Mouse (Mus musculus) heart, adult 2 months (tissue): ENCODE results near the gene Ptpro. TPM values are rescaled to one million over a fixed set of nuclear protein-coding genes. Genes with fewer than 3 reads are reported as not detected.

Experiments
- DNase-seq, 2 experiments: peaks; one replicate each; pipeline ENCODE4 v3.0.0; 2021
- H3K27ac ChIP-seq: fragments of 200-600 bp; 2 replicates; pipeline ENCODE4 v1.8.1; 2022
- H3K27me3 ChIP-seq: fragments of 200-500 bp; 2 replicates; pipeline ENCODE4 v1.6.1; 2012; ENCODE audit warnings: mild to moderate bottlenecking, low read length, inconsistent platforms, mixed read lengths; ENCODE audit not compliant: control insufficient read depth, insufficient read depth
- H3K36me3 ChIP-seq: fragments of 200-500 bp; 2 replicates; pipeline ENCODE4 v1.6.1; 2012; ENCODE audit warnings: low read length, inconsistent platforms; ENCODE audit not compliant: control insufficient read depth, insufficient read depth
- H3K4me1 ChIP-seq: fragments of 200-500 bp; 2 replicates; pipeline ENCODE4 v1.6.1; 2011; ENCODE audit warnings: low read length; ENCODE audit not compliant: control insufficient read depth, insufficient read depth
- H3K4me3 ChIP-seq: fragments of 200-600 bp; 2 replicates; pipeline ENCODE4 v1.8.1; 2022
- H3K79me2 ChIP-seq: fragments of 200-500 bp; replicated peaks from 2 replicates; pipeline ENCODE4 v1.6.1; 2012; ENCODE audit warnings: mild to moderate bottlenecking, inconsistent platforms, low read length, moderate library complexity, mixed read lengths; ENCODE audit not compliant: control insufficient read depth, insufficient read depth
- H3K9ac ChIP-seq: fragments of 200-500 bp; 2 replicates; pipeline ENCODE4 v1.6.1; 2012; ENCODE audit warnings: low read depth, mild to moderate bottlenecking, control low read depth, inconsistent platforms, low read length, mixed read lengths
- CTCF ChIP-seq: fragments of 200-600 bp; IDR thresholded peaks from 2 replicates; pipeline ENCODE4 v1.8.1; 2022; ENCODE audit warnings: antibody characterized with exemption, mild to moderate bottlenecking, moderate library complexity
- EP300 ChIP-seq: fragments of 200-500 bp; IDR thresholded peaks from 2 replicates; pipeline ENCODE4 v1.6.1; 2011; ENCODE audit warnings: low read depth, low read length, control low read depth; ENCODE audit not compliant: insufficient read depth
- POLR2A ChIP-seq: fragments of 200-500 bp; IDR thresholded peaks from 2 replicates; pipeline ENCODE4 v1.6.1; 2011; ENCODE audit warnings: mild to moderate bottlenecking, low read depth, low read length, control low read depth; ENCODE audit not compliant: insufficient read depth
- WGBS: fragments of 180-500 bp; shearing (Covaris S2); methylation state at CpG from one replicate; pipeline ENCODE4 v1.1.7; 2018; 5-methylcytosine and 5-hydroxymethylcytosine counted together
- intact Hi-C: fragments of 180-260 bp; cut with DNase I; formaldehyde crosslinking; loops from one replicate; pipeline ENCODE4 v1.15.1; 2025
- polyA plus RNA-seq: library from polyadenylated mRNA; depleted of rRNA; stranded (reverse); fragments of >200 nt; gene quantifications from 2 replicates; pipeline ENCODE4 v1.2.3, GENCODE M21; 2012; rRNA removed
- total RNA-seq, 2 experiments: library from RNA; stranded (reverse); gene quantifications; 2 replicates each; pipeline ENCODE4 v1.2.3; 2021

The Ptpro gene
- total and polyA plus RNA-seq, 3 experiments, result 2.0 to 5.1 (median 2.0) TPM

DNA sequence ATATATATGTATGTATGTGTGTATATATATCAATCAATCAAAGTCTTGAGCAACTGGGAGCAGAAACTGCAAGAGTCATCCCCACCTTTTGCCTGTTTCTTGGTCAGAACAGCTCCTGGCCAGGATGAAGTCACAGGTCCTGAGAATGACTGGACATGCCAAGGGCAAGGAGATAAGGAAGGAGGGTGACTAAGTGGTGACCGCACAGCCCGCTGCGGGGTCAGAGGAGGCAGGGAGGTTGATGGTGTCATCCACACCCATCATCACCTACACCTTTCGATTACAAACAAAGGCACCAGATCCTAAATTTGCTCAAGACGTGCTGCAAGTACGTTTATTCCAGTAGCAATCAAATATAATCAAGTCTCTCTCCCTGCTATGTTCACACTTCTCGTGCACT lies 254.4 kb downstream of the Ptpro start:
- H3K4me1 ChIP-seq, result no peaks in the 10 kb centered on the region
- no peak for DNase-seq
- H3K4me3 ChIP-seq, result no peak overlapping the region
- TF ChIP-seq EP300 (no peak), POLR2A (no peak), CTCF (no peak)
- 81% methylated on average over 7 of the region's 7 CpGs for WGBS
- H3K27me3 ChIP-seq, result no peaks in the 10 kb centered on the region
- H3K27ac ChIP-seq, result no peak overlapping the region
- no peaks in the 10 kb centered on the region for H3K79me2 ChIP-seq
- H3K36me3 ChIP-seq, result no peaks in the 10 kb centered on the region; the same call in 1 of the 2 replicates
- H3K9ac ChIP-seq, result no peak overlapping the region
- intact Hi-C loops, result no loop called here

DNA sequence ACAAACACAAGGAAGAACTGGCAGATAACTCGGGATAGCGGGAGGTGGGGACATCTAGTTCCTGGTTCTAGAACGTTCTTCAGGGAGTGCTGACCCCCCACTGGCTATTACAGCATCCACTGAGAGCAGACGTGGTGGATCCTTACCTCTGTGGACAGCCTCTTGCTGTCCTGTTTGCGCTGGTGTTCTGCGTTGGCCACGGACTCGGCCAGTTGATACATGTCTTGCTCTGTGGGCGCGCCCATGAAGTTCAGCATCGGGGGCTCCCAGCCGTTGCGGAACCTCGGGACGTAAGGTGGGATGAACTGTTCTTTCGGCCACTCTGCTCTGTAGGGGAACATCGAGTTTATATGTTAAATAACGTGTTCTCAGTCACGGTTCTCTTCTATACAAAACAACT lies 256.8 kb downstream of the Ptpro start:
- 94% methylated on average over 19 of the region's 19 CpGs for WGBS
- Histone ChIP-seq H3K27ac (no peak overlapping the region), H3K4me1 (no peaks in the 10 kb centered on the region), H3K27me3 (no peaks in the 10 kb centered on the region), H3K79me2 (no peaks in the 10 kb centered on the region), H3K9ac (no peak overlapping the region), H3K4me3 (no peak overlapping the region), H3K36me3 (no peaks in the 10 kb centered on the region; the same call in 1 of the 2 replicates)
- TF ChIP-seq POLR2A (no peak), CTCF (no peak), EP300 (no peak)
- intact Hi-C loops, result no loop called here
- peak in 1 of 2 experiments; percentile 10 for DNase-seq

DNA sequence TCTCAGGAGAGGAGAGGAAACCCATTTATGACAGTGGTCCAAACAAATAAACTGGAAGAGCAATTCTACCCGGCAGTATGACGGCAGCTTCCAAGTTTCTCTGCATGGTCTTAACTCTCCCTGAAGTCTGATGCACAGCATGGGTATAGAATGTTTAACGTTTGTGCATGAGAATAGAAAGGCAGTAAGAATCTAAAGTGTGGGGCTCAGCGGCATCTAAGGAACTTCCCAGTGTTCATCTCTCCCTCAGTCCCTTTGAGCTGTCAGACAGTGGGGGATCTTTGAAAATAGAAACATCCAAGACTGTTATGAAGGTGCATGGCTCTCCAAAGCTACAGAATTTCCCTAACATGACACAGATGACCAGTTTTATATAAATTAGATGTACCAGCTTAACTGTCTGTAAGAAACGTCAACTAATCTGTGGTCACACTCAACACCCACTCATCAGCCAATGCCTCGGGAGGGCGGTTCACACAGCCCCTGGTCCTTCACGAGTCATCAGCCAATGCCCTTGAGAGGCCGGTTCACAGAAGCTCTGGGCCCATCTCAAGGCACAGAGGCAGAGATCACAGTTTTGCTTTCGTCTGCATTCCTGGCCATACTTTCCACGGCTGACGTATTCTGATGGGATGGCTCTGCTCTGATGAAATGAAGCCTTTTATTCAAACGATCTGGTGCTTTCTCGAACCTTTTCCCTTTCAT lies 257.4 kb downstream of the Ptpro start:
- Histone ChIP-seq H3K27me3 (no peaks in the 10 kb centered on the region), H3K4me1 (no peaks in the 10 kb centered on the region), H3K27ac (no peak overlapping the region), H3K36me3 (no peaks in the 10 kb centered on the region; the same call in 1 of the 2 replicates), H3K9ac (no peak overlapping the region), H3K79me2 (no peaks in the 10 kb centered on the region), H3K4me3 (no peak overlapping the region)
- peak in 1 of 2 experiments; percentile 10 for DNase-seq
- intact Hi-C loops, result loop anchor here (5.0 kb wide), 1 partner anchor 48 kb away; no protein-coding TSS in a partner anchor
- TF ChIP-seq POLR2A (no peak), EP300 (no peak), CTCF (no peak)
- 78% methylated on average over 14 of the region's 14 CpGs for WGBS

DNA sequence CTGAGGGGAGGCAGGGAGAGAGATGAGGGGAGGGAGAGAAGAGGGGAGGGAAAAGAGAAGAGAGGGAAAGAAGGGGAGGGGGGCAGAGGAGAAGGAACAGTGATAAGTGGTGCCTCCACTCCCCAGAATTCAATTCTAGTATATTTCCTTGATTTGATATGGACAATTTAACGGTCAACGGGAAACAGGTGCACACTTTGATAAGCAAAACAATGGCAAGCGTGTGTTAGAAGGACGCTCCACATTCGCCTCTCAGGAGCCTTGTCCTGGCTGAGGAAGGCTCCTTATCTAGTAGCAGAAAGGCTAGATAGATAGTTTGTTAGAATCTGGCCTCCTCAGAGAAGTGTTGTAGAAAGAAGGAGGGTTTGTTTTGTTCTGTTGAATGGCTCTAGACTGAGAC lies 260.6 kb downstream of the Ptpro start:
- no peak for TF ChIP-seq EP300
- TF ChIP-seq POLR2A, result 0 out of 2 replicates have a peak, but pooled peaks have one; percentile 14
- no peak for TF ChIP-seq CTCF
- intact Hi-C loops, result loop anchor here (5.0 kb wide), 1 partner anchor 45 kb away; no protein-coding TSS in a partner anchor
- Histone ChIP-seq H3K9ac (no peak overlapping the region), H3K36me3 (peaks cover 4% of the 10 kb centered on the region), H3K4me3 (no peak overlapping the region), H3K27ac (no peak overlapping the region), H3K4me1 (no peaks in the 10 kb centered on the region), H3K27me3 (no peaks in the 10 kb centered on the region), H3K79me2 (no peaks in the 10 kb centered on the region)
- no peak for DNase-seq
- 48% methylated on average over 5 of the region's 5 CpGs for WGBS

Other genes with a start within 250 kb of the Ptpro start
- gene Rerg, start 81.8 kb upstream of the Ptpro start, total RNA-seq, result 1 to 10 TPM; 3.2 to 4.5 TPM
- gene Rerg, start 81.8 kb upstream of the Ptpro start, polyA plus RNA-seq, result 1.5 and 2.5 TPM in 2 replicates